Mouse (Mus musculus) cerebellum, postnatal 36 days (tissue): ENCODE results near the gene Gm20388.

Source experiments
- DNase-seq, 2 experiments: peaks; one replicate each; pipeline ENCODE4 v3.0.0; 2021 to 2022; ENCODE audit warnings: mixed read lengths in 2 of 2

The Gm20388 gene

GRCm38 (mm10) chr8:123845114-123845513 is 3934.5 kb downstream of the Gm20388 start:
- DNase-seq = no peak

DNA sequence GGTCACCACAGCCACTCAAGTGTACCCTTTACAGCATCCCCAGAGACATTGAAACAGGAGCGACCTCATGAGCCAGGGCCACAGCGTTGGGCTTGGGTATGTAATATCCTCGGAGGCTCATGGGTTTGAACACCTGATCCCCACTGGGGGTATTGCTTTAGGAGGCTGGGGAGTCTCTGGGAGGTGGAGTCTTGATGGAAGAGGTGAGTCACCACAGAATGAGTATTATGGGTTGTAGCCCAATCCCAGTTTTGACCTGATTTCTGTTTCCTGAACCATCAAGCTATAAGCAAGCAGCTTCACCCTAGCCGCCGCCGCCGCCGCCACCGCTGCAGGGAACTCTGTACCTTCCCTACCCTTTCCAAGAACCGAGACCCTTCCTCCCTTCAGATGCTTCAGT is 3935.3 kb downstream of the Gm20388 start:
- no peak for DNase-seq

GRCm38 (mm10) chr8:123846509-123846908 is 3935.9 kb downstream of the Gm20388 start:
- DNase-seq = no peak

- peak; percentile 51 to 61 for DNase-seq
These were observed 3936.9 kb downstream of the Gm20388 start for GRCm38 (mm10) chr8:123847546-123847945.

DNA sequence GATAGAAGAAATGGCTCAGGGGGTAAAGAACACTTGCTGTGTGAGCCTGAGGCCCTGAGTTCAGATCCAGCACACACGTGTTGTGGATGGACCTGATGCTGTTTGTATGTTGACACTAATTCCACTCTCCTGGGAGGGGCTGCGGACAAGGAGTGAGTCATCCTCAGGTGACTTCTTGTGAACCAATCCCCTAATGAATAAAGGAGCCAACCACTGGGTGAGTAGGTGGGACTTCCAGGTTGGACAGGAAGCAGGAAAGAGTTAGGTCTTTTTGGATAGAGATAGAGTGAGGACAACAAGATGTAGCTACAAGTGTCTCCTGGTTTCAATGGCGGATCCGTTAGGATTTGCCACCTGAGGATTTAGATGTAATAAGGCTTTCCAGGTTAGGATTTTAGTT is 3938.7 kb downstream of the Gm20388 start:
- no peak for DNase-seq

DNA sequence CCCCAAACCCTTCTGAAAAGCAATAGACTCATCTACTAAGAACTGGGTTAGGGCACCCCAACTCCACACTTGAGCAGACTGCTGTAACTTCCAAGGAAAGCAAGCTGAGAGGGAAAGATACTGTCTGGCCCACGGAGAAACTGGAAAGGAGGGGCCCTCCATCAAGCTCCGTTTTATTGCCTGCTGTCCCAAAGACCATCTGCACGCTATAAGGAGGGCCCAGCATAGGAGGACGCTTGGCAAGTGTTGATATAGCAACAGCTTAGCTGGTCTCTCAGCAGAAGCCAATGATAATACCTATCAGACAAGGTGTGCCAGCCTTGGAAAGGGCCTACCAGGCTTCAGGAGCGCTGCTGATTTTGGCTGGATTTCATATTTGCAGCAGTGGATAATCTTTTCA is 3940.9 kb downstream of the Gm20388 start:
- peak in 1 of 2 experiments; percentile 46 for DNase-seq

DNA sequence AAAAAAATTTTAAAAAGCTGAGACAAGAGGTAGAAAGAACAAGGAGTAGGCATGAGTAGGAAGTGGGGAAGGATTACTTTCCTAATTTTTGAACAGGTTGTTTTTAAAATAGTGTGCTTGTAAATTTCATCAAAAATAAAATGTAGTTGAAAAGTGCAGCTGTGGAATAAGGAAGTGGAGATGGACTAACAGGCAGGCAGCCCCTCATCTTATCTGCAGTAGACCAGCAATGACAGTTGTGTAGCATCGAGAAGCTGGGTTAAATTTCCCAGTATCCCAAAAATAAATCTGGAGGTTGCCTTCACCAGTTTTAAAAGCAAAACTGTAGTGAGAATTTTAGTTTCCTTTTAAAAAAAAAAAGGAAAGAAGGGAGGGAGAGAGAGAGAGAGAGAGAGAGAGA is 3943.6 kb downstream of the Gm20388 start:
- no peak for DNase-seq

DNA sequence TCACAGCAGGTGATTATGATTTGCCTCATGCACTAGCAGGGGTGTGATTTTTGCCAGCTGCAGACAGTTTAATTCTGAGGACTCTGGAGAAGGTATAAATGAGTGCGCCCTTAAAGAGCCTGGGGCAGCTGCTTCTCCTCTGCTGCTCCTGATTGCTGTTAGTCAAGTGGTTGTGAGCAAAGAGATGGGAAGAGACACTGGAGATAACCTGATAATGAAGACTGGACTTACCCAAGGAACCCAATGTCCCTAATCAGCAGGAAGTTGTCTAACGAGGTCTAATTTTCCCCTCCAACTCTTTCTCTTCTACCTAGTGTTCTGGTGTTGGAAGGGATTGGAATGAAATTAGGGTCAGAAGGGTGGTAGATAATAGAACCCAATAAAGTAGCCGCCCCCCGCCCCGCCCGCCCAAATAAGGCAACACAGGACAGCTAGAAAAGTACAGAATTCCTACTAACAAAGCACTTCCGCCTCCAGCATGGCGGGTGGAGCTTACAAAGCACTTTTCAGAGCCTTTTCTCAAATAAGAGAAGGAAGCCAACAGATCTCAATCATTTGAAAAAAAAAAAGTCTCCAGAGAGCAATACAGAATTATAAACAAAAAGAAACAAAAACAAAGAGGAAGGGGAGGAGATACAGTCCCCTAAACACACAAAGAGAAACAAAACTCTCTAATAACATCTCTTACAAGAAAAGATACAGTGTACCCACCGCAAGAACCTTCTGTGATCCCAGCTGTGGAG is 3944.3 kb downstream of the Gm20388 start:
- no peak for DNase-seq

DNA sequence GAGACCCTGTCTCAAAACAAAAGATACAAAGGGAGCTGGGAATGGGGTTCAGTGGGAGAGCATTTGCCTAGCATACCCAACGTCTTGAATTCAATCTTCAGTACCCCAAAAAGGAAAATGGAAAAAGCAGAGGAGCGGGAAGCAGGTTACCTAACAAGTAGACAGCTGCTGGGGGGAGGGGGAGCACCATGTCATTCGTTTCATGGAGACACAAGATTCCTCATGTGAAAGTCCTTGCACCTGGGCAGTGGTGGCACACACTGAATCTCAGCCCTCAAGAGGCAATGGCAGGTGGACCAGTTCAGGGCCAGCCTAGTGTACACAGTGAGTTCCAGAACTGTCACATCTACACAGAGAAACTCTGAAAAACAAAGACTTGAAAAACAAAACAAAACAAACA is 3946.7 kb downstream of the Gm20388 start:
- no peak for DNase-seq

DNA sequence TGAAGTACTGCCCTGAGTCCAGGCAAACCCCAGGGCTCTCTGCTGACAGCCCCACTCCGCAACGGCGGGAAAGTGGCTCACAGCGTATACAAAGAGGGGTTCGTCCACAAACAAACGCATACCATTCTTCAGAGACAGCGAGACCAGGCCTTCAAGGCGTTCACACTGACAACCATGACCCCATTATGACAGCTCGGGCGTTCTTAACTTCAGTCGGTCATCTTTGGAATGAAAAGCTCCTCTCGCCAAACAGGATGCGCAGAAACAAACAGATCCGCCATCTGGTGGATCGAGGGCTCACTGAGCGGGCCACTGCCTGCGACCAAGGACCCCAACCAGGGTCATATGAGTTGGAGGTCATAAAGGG is 3947.9 kb downstream of the Gm20388 start:
- peak; percentile 44 to 62 for DNase-seq

DNA sequence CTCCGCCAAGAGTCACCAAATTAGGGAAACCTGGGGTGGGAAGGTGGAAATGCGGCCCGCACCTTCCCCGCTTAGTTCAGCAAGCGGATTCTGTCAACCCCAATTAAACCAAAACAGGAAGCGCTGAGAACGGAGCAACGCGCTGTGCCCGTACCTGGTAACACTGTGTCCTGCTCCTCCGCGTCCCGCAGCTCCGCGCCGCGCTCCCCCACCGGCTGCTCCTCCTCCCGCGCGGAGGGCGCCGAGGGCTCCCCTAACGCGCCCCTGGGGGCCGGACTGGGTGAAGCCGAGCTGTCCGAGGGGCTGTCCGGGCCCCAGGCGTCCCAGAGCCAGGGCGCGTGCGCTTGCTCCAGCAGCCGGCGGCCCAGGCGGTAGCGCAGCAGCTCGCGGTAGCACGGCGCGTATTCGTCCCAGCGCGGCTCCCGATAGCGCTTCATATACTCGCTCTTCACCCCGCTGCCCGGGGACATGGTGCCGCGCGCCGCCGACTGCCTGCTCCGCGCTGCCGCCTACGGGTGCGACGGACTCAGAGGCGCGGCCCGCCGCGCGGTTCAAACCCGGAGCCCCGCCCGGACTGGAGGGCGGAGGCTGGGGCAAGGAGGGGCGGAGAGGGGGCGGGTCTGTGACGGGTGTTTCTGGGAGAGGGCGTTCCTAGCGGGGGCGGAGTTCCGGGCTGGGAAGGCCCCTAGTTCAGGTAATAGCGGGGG is 3948.5 kb downstream of the Gm20388 start:
- peak; percentile 91 to 96 for DNase-seq

DNA sequence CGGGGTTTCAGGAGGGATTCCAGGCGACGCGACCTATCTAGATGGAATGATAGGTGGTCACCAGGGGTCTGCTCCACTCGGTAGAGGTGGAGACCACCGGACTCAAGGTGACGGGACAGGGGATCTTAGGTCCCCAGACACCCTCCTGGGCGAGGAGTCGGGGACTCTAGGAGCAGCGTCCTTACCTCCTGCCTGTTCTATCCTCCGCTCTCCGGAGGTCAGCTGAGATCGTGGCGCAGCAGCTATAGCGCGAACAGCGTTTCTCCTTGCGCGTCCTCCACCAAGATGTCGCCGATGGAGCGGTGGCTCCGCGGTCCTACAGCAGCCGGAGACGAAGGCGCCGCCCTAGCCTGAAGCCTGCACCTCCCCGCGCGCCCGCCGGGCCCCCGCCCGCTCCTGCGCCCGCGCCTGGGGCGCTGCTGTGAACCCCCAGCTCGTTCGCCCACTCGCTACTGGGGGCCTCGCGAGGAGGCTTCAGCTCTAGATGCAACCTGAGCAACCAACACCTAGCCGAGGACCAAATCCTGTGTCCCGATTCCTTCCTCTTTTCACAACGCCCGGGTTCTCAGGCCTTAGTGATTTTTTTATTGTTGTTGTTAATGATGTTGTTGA is 3949.1 kb downstream of the Gm20388 start, which contains the start of gene Ccsap:
Gene Ccsap, minus strand, starts transcription at position 562 of the 612 bp plus-strand sequence.
- peak in 1 of 2 experiments; percentile 71 for DNase-seq

DNA sequence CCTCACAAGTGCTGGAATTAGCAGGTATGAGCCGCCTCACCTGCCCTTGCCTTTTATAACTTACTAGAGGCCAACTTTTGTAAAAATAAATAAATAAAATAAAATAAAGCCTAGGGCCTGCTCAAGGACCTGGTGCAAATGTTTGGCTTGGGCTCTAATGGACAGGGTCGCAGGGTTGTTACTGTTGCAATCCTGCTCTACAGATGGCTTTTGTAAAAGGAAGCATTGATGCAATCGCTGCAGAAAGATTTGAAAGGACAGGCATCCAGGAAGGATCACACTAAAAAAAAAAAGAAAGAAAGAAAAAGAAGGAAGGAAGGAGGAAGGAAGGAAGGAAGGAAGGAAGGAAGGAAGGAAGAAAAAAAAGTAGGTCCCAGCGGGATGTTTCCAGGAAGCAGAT is 3949.7 kb downstream of the Gm20388 start:
- DNase-seq = no peak

DNA sequence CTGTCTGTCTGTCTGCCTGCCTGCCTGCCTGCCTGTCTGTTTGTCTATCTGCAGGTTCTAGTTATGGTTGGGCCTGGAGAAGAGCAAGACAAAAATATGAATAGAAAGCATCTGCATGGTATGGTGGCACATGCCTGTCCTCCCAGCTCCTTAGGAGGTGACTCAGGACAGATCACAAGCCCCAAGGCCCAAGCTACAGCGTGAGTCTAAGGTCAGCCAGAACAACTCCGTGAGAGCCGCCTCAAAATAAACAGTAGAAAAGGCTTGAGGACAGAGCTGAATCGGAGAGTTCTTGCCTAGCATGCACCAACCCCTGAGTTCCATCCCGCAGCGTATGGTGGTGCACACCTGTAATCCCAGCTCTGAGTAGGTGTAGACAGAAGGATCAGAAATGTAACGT is 3955.1 kb downstream of the Gm20388 start:
- no peak for DNase-seq

- no peak for DNase-seq
These were observed 3956.3 kb downstream of the Gm20388 start for GRCm38 (mm10) chr8:123866971-123867370.

- DNase-seq = no peak
These were observed 3961.4 kb downstream of the Gm20388 start for GRCm38 (mm10) chr8:123872048-123872447.

- DNase-seq = no peak
These were observed 3962.7 kb downstream of the Gm20388 start for GRCm38 (mm10) chr8:123873364-123873763.

DNA sequence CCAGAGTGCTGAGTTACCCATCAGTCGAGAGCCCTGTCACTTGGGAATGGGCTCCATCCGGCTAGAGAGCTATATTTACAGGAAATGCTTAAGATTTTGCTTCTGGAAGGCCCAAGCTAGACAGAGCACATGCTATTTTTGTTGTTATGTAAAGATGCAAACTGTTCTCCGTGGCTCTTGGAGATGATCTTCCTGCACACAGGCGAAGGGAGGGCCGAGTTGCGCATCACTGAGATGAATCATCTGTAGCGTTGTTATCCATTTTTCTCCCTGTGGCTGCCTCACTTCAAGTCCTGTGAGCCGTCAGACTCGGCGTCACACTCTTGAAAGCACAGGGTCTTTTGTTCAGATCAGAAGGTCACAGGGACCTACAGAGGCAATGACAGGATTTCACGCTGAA is 3963.7 kb downstream of the Gm20388 start:
- DNase-seq = no peak

- no peak for DNase-seq
These were observed 3967.2 kb downstream of the Gm20388 start for GRCm38 (mm10) chr8:123877865-123878264.

GRCm38 (mm10) chr8:123880271-123880670 is 3969.6 kb downstream of the Gm20388 start:
- no peak for DNase-seq

GRCm38 (mm10) chr8:123880821-123881350 is 3970.2 kb downstream of the Gm20388 start:
- DNase-seq = no peak

- no peak for DNase-seq
These were observed 3971.8 kb downstream of the Gm20388 start for GRCm38 (mm10) chr8:123882412-123882811.

GRCm38 (mm10) chr8:123883094-123883493 is 3972.5 kb downstream of the Gm20388 start:
- no peak for DNase-seq
